Mouse (Mus musculus) adrenal gland, adult 18-20 months (tissue): Measurements from ENCODE around the gene Snph. TPM values are rescaled to one million over a fixed set of nuclear protein-coding genes. Genes with fewer than 3 reads are reported as not detected.
"Not testable (repeated sequence)": the region's sequence is repeated elsewhere in the genome, so short reads cannot be mapped to it uniquely, and the experiment has no call there.

Experiments
- DNase-seq, 2 experiments: peaks; one replicate each; pipeline ENCODE4 v3.0.0; 2021 to 2022; ENCODE audit warnings: low spot score in 2 of 2
- long read RNA-seq, 2 experiments: library from polyadenylated mRNA; stranded (forward); transcript quantifications; one replicate each; pipeline ENCODE4 v2.0.0; 2021
- total RNA-seq, 2 experiments: library from RNA; stranded (reverse); gene quantifications; 1 replicate in 1 of 2; 2 replicates in 1 of 2; pipeline ENCODE4 v1.2.3; 2021

The Snph gene
- total RNA-seq, result 10 to 100 TPM; 11.8 to 17.2 TPM
- long read RNA-seq, experiment 1, full-length matches to known transcripts, result 1 of 5 reads
- long read RNA-seq, experiment 1, partial matches to known transcripts, result 1 of 5 reads
- long read RNA-seq, experiment 1, other reads (novel, unspliced or antisense), result 3 of 5 reads
- long read RNA-seq, experiment 2, partial matches to known transcripts, result 0 of 7 reads
- long read RNA-seq, experiment 2, other reads (novel, unspliced or antisense), result 6 of 7 reads

GRCm38 (mm10) chr2:151632159-151632814, at the start of gene Snph:
Gene Snph (minus strand): TSS chr2:151632593.
- peak; percentile 52 to 55 for DNase-seq

GRCm38 (mm10) chr2:151676234-151676633, 43.8 kb upstream of the Snph start:
- DNase-seq, result no peak

- no peak for DNase-seq
These were observed 38.6 kb upstream of the Snph start for GRCm38 (mm10) chr2:151670968-151671329.

GRCm38 (mm10) chr2:151670026-151670967, 37.9 kb upstream of the Snph start:
- no peak for DNase-seq

- DNase-seq, result no peak
These were observed 36.0 kb upstream of the Snph start, which contains the start of gene Rad21l for GRCm38 (mm10) chr2:151668433-151668832. Gene Rad21l (minus strand): TSS chr2:151668533.

GRCm38 (mm10) chr2:151652053-151652452, 19.7 kb upstream of the Snph start:
- DNase-seq, result no peak

GRCm38 (mm10) chr2:151636015-151636402, 3.6 kb upstream of the Snph start:
- no peak for DNase-seq

GRCm38 (mm10) chr2:151635362-151636014, 3.1 kb upstream of the Snph start:
- DNase-seq, result no peak

GRCm38 (mm10) chr2:151634903-151635302, 2.5 kb upstream of the Snph start:
- DNase-seq, result no peak

GRCm38 (mm10) chr2:151632982-151633381, 589 bp upstream of the Snph start:
- DNase-seq, result no peak

- no peak for DNase-seq
These were observed 811 bp downstream of the Snph start for GRCm38 (mm10) chr2:151631406-151632158.

- no peak for DNase-seq
These were observed 3.1 kb downstream of the Snph start for GRCm38 (mm10) chr2:151629310-151629709.

- DNase-seq, result no peak
These were observed 4.4 kb downstream of the Snph start for GRCm38 (mm10) chr2:151628011-151628410.

- DNase-seq, result no peak
These were observed 6.1 kb downstream of the Snph start for GRCm38 (mm10) chr2:151626296-151626695.

- DNase-seq, result no peak
These were observed 8.6 kb downstream of the Snph start for GRCm38 (mm10) chr2:151623776-151624175.

- no peak for DNase-seq
These were observed 15.7 kb downstream of the Snph start for GRCm38 (mm10) chr2:151616551-151617329.

GRCm38 (mm10) chr2:151615779-151616178, 16.6 kb downstream of the Snph start:
- DNase-seq, result not testable (repeated sequence)

GRCm38 (mm10) chr2:151609974-151610373, 22.4 kb downstream of the Snph start:
- DNase-seq, result no peak

GRCm38 (mm10) chr2:151608435-151608834, 24.0 kb downstream of the Snph start:
- no peak for DNase-seq
